Mouse (Mus musculus): ENCODE results near the gene Mdp1.

- TF ChIP-seq CTCF (IDR thresholded peaks at IDR 0.05; ENCODE audit: low read depth) (no peak), EP300 (IDR thresholded peaks at IDR 0.05; ENCODE audit: low read depth) (no peak)
These were observed 32.1 kb downstream of the Mdp1 start for GRCm38 (mm10) chr14:55628077-55628827.

Measured in liver, postnatal 0 days (tissue).